In genomic region chr11:21024521-21024920, GRCm38 (mm10) we compare ENCODE assay signal across 19 mouse cellular contexts.
DNase-seq lines count a peak whose midpoint lies in the region; ATAC-seq and TF ChIP-seq lines count a peak whose summit lies in the region.
"Had no signal": no experiment of that assay in that cellular context is flagged by ENCODE, and none has a peak within 500 bp of the region (broad histone marks: within the 10 kb centered on the region; RNA-seq: fewer than 3 reads in every experiment).

No protein-coding gene starts in this region.

- H3K9me3 ChIP-seq in midbrain, embryonic 14.5 days (ENCODE audit: control insufficient read depth, low read length): no peaks in the 10 kb centered on the region
- H3K9me3 ChIP-seq: limb, embryonic 10.5 days; liver, embryonic 15.5 days; megakaryocyte, embryonic 14.5 days had no signal

- H3K9ac ChIP-seq in midbrain, embryonic 14.5 days (replicated peaks; ENCODE audit: low read length): no peak overlapping the region
- H3K9ac ChIP-seq: liver, embryonic 15.5 days had no signal

- TF ChIP-seq CTCF in kidney, adult 2 months (conservative IDR thresholded peaks at IDR 0.05; ENCODE audit: insufficient read depth, insufficient read length, low read depth, low read length): no peak

- H3K27ac ChIP-seq in kidney, adult 2 months (ENCODE audit: insufficient read depth, low read depth, low read length): peak overlapping the region; percentile 23
- H3K27ac ChIP-seq in midbrain, embryonic 14.5 days (replicated peaks; ENCODE audit: low read depth, low read length): no peak overlapping the region
- H3K27ac ChIP-seq: limb, embryonic 10.5 days; liver, embryonic 15.5 days had no signal

- no peaks in the 10 kb centered on the region for H3K27me3 ChIP-seq in kidney, adult 2 months (replicated peaks; ENCODE audit: control insufficient read depth, insufficient read depth, low read length)
- H3K27me3 ChIP-seq in midbrain, embryonic 14.5 days (ENCODE audit: control insufficient read depth, insufficient read depth, low read length): no peaks in the 10 kb centered on the region
- H3K27me3 ChIP-seq: liver, embryonic 15.5 days had no signal

- TF ChIP-seq POLR2A in kidney, adult 2 months (IDR thresholded peaks at IDR 0.05; ENCODE audit: low read depth, low read length): no peak

- H3K4me2 ChIP-seq in midbrain, embryonic 14.5 days (ENCODE audit: low read length): no peak overlapping the region
- H3K4me2 ChIP-seq: liver, embryonic 15.5 days had no signal

- peak; percentile 22 for DNase-seq in kidney, adult 2 months
- DNase-seq in kidney, postnatal 4 days: no peak
- peak; percentile 67 for DNase-seq in A20 (ENCODE audit: low read depth, low spot score)
- DNase-seq in midbrain, embryonic 14.5 days: no peak
- DNase-seq in embryo, embryonic 10.5 days (ENCODE audit: low spot score): no peak
- DNase-seq: adrenal gland, adult 8-10 months; cerebellum, adult 8-10 months; heart, postnatal 4 days; kidney, postnatal 14 days; layer of hippocampus, postnatal 36 days; right cerebral cortex, adult 18-20 months; thymus, postnatal 36 days had no signal

- 39% methylated on average over 2 of the region's 2 CpGs for WGBS in kidney, adult 2 months
- WGBS in midbrain, embryonic 14.5 days: 76% methylated on average over 2 of the region's 2 CpGs

- peak; percentile 71 for ATAC-seq in common myeloid progenitor, adult 5-6 weeks (replicated peaks; ENCODE audit: low read depth, poor library complexity, severe bottlenecking)
- peak; percentile 90 for ATAC-seq in megakaryocyte progenitor cell, adult 5-6 weeks (replicated peaks; ENCODE audit: poor library complexity)
- no peak for ATAC-seq in midbrain, embryonic 14.5 days (ENCODE audit: low FRiP score, low TSS enrichment)
- ATAC-seq: forebrain, embryonic 14.5 days; inflammation-experienced regulatory T-cells, adult 6 months had no signal

- no peaks in the 10 kb centered on the region for H3K36me3 ChIP-seq in kidney, adult 2 months (ENCODE audit: control insufficient read depth, insufficient read depth, low read length)
- no peaks in the 10 kb centered on the region for H3K36me3 ChIP-seq in midbrain, embryonic 14.5 days (ENCODE audit: control insufficient read depth, insufficient read depth, low read length)
- H3K36me3 ChIP-seq: limb, embryonic 10.5 days; liver, embryonic 15.5 days had no signal

- no peak overlapping the region for H3K4me3 ChIP-seq in kidney, adult 2 months (ENCODE audit: insufficient read depth, low read depth, low read length)
- H3K4me3 ChIP-seq in midbrain, embryonic 14.5 days (replicated peaks; ENCODE audit: low read depth, low read length): no peak overlapping the region
- H3K4me3 ChIP-seq: limb, embryonic 10.5 days; liver, embryonic 15.5 days; megakaryocyte, embryonic 14.5 days had no signal

- H3K4me1 ChIP-seq in kidney, adult 2 months (ENCODE audit: control insufficient read depth, insufficient read depth, low read length): no peaks in the 10 kb centered on the region
- no peaks in the 10 kb centered on the region for H3K4me1 ChIP-seq in midbrain, embryonic 14.5 days (ENCODE audit: control insufficient read depth, insufficient read depth, low read length)
- H3K4me1 ChIP-seq: limb, embryonic 10.5 days; liver, embryonic 15.5 days had no signal

Comparison
In these comparisons a context has a peak if more than half of its experiments do, and no peak if none do; other contexts are left out.
1. DNase-seq: peak in kidney, adult 2 months (single experiment) and A20 (single experiment); none in kidney, postnatal 4 days (0 of 2), midbrain, embryonic 14.5 days (single experiment) and embryo, embryonic 10.5 days (single experiment).